Mouse (Mus musculus): ENCODE measurements around the gene Phb. TPM values are rescaled to one million over a fixed set of nuclear protein-coding genes. Genes with fewer than 3 reads are reported as not detected.

Gene Phb
- polyA plus RNA-seq, 1 experiment from 2014 or later: 199 TPM

DNA sequence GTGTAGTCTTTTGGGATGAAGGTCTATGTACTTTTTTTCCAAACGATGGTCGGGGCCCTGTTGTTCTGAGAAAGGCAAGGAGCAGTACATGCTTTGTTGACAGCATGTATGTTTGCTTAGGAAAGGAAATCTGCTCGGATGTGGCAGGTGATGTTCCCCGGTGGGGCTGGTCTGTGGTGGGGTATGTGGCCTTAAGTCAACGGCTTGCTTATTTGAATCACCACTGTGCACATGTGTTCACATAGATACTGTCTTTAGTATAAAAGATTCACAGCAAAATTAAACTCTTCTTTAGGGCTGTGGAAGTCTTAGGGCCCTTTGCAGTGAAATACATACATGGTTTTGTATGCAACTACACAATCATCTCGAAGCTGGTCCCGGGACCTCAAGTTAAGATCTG lies 47.7 kb downstream of the Phb start:
- Histone ChIP-seq H3K4me3 (peak overlapping the region; percentile 95), H3K9ac (peak overlapping the region; percentile 97; the same call in 1 of the 2 replicates), H3K4me2 (peak overlapping the region; percentile 83), H3K4me1 (peaks cover 28% of the 10 kb centered on the region), H3K27me3 (no peaks in the 10 kb centered on the region), H3K27ac (no peak overlapping the region), H3K9me3 (no peaks in the 10 kb centered on the region), H3K36me3 (no peaks in the 10 kb centered on the region)
- 22% methylated on average over 7 of the region's 7 CpGs for WGBS
- ATAC-seq (ENCODE audit: borderline replicate concordance, extremely low read depth, low FRiP score, low TSS enrichment): no peak

DNA sequence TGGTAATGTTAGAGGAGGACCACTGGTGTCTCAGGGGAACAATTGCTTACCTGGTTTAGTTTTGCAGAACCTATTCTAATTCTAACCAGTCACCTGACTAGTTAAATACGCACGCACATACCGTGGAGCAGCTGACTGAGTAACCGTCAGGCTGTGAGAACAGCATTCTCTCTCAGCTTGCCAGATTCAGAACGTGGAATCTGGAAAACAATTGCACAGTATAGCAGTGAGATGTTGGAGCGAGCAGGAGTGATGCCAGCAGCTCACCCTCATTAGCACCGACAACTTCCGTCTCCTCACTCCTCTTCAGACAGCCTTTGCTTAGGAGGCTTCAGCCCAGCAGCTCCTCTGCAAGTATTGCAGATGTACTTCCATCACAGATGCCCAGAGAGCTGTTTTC lies 49.4 kb downstream of the Phb start:
- Histone ChIP-seq H3K4me2 (no peak overlapping the region), H3K27me3 (no peaks in the 10 kb centered on the region), H3K9me3 (no peaks in the 10 kb centered on the region), H3K36me3 (0 out of 2 replicates have a peak, but pooled peaks cover 3% of the 10 kb centered on the region), H3K4me3 (no peak overlapping the region), H3K27ac (no peak overlapping the region), H3K9ac (no peak overlapping the region), H3K4me1 (peaks cover 28% of the 10 kb centered on the region)
- no peak for ATAC-seq (ENCODE audit: borderline replicate concordance, extremely low read depth, low FRiP score, low TSS enrichment)
- WGBS: 58% methylated on average over 8 of the region's 8 CpGs

DNA sequence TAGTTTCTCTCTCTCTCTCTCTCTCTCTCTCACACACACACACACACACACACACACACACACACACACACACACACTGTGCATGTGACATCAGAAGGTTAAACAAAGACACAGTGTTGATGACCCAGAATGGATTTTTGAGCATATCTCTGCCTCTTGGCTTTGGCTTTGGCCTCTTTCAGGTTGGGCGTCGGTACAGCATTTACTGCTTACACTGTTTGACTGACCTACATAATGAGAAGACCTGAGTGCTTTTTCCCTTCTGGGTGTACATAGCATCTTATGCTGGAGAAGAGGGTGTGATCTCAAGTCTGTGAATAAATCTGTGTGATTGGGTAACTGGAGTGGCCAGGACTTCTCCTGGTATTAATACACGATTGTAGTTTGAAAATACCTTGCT lies 52.6 kb downstream of the Phb start:
- no peak for ATAC-seq (ENCODE audit: borderline replicate concordance, extremely low read depth, low FRiP score, low TSS enrichment)
- WGBS: 66% methylated on average over 3 of the region's 3 CpGs

GRCm38 (mm10) chr11:95723287-95723686 lies 56.5 kb downstream of the Phb start, which contains the start of gene B130006D01Rik:
Gene B130006D01Rik, plus strand, starts transcription at chr11:95723587.
- no peak for ATAC-seq (ENCODE audit: borderline replicate concordance, extremely low read depth, low FRiP score, low TSS enrichment)
- 84% methylated on average over 5 of the region's 5 CpGs for WGBS
- Histone ChIP-seq H3K36me3 (0 out of 2 replicates have a peak, but pooled peaks cover 4% of the 10 kb centered on the region), H3K27ac (no peak within 1 kb of the TSS), H3K4me2 (no peak within 1 kb of the TSS), H3K27me3 (no peaks in the 10 kb centered on the region), H3K4me1 (no peaks in the 10 kb centered on the region), H3K9ac (no peak within 1 kb of the TSS), H3K9me3 (no peaks in the 10 kb centered on the region), H3K4me3 (no peak within 1 kb of the TSS)

More for the DNA sequence above, 52.6 kb downstream of the Phb start:
- Histone ChIP-seq H3K9me3 (no peaks in the 10 kb centered on the region), H3K9ac (no peak overlapping the region), H3K4me1 (peaks cover 17% of the 10 kb centered on the region), H3K4me2 (no peak overlapping the region), H3K36me3 (0 out of 2 replicates have a peak, but pooled peaks cover 4% of the 10 kb centered on the region), H3K27me3 (no peaks in the 10 kb centered on the region), H3K4me3 (no peak overlapping the region), H3K27ac (no peak overlapping the region)

GRCm38 (mm10) chr11:95724466-95724865 lies 57.7 kb downstream of the Phb start:
- 85% methylated on average over 4 of the region's 4 CpGs for WGBS
- 0 out of 2 replicates have a peak, but pooled peaks cover 4% of the 10 kb centered on the region for H3K36me3 ChIP-seq
- no peak overlapping the region for H3K4me3 ChIP-seq
- H3K4me2 ChIP-seq: no peak overlapping the region
- no peak overlapping the region for H3K27ac ChIP-seq
- no peak overlapping the region for H3K9ac ChIP-seq
- no peak for ATAC-seq (ENCODE audit: borderline replicate concordance, extremely low read depth, low FRiP score, low TSS enrichment)
- no peaks in the 10 kb centered on the region for H3K4me1 ChIP-seq
- no peaks in the 10 kb centered on the region for H3K27me3 ChIP-seq
- no peaks in the 10 kb centered on the region for H3K9me3 ChIP-seq

DNA sequence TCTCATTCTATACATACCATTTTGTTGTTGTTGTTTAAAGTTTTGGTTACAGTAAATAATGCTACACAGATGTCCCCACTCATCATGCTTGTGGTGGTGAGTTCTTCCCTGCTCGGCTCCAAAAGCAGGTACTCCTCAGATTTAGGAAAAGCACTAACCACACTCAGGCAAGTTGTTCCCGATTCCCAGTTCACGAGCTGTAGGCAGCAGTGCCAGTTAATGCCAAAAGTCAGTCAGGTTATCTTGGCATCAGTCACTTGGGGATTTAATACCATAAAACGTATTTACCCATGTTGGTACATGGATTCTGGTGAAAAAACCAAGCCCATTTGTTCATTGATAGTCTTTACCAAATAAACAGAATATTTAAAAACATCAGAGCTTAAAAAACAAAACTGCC lies 59.4 kb downstream of the Phb start:
- Histone ChIP-seq H3K4me3 (no peak overlapping the region), H3K27ac (no peak overlapping the region), H3K36me3 (0 out of 2 replicates have a peak, but pooled peaks cover under 1% of the 10 kb centered on the region), H3K9ac (no peak overlapping the region), H3K27me3 (no peaks in the 10 kb centered on the region), H3K4me1 (no peaks in the 10 kb centered on the region), H3K4me2 (no peak overlapping the region), H3K9me3 (no peaks in the 10 kb centered on the region)
- 73% methylated on average over 4 of the region's 4 CpGs for WGBS
- no peak for ATAC-seq (ENCODE audit: borderline replicate concordance, extremely low read depth, low FRiP score, low TSS enrichment)

GRCm38 (mm10) chr11:95727947-95728346 lies 61.2 kb downstream of the Phb start:
- 80% methylated on average over 5 of the region's 5 CpGs for WGBS
- no peaks in the 10 kb centered on the region for H3K27me3 ChIP-seq
- H3K9me3 ChIP-seq: no peaks in the 10 kb centered on the region
- H3K27ac ChIP-seq: no peak overlapping the region
- H3K9ac ChIP-seq: no peak overlapping the region
- H3K4me1 ChIP-seq: no peaks in the 10 kb centered on the region
- H3K4me3 ChIP-seq: no peak overlapping the region
- no peak for ATAC-seq (ENCODE audit: borderline replicate concordance, extremely low read depth, low FRiP score, low TSS enrichment)
- H3K36me3 ChIP-seq: no peaks in the 10 kb centered on the region
- H3K4me2 ChIP-seq: no peak overlapping the region

- Histone ChIP-seq H3K4me1 (no peaks in the 10 kb centered on the region), H3K27me3 (no peaks in the 10 kb centered on the region), H3K36me3 (no peaks in the 10 kb centered on the region), H3K9ac (no peak overlapping the region), H3K4me2 (no peak overlapping the region), H3K9me3 (no peaks in the 10 kb centered on the region), H3K4me3 (no peak overlapping the region), H3K27ac (no peak overlapping the region)
- no peak for ATAC-seq (ENCODE audit: borderline replicate concordance, extremely low read depth, low FRiP score, low TSS enrichment)
- WGBS: 84% methylated on average over 12 of the region's 12 CpGs
These were observed 62.5 kb downstream of the Phb start for GRCm38 (mm10) chr11:95728916-95729907.

Other genes with a start within 250 kb of the Phb start
- gene Nxph3, start 152.4 kb upstream of the Phb start, polyA plus RNA-seq (2015; fragmentation: Nextera tagmentation; extraction: Ambion mirVana): 0.29 and 0.31 TPM in 2 replicates
- 3.4 and 5.1 TPM in 2 replicates for gene Ngfr, start 79.2 kb upstream of the Phb start, polyA plus RNA-seq (2015; fragmentation: Nextera tagmentation; extraction: Ambion mirVana)
- 22.9 and 24.1 TPM in 2 replicates for gene Zfp652, start 45.7 kb downstream of the Phb start, polyA plus RNA-seq (2015; fragmentation: Nextera tagmentation; extraction: Ambion mirVana)
- gene B130006D01Rik, start 56.6 kb downstream of the Phb start, polyA plus RNA-seq (2015; fragmentation: Nextera tagmentation; extraction: Ambion mirVana): 1.1 and 1.4 TPM in 2 replicates
- 0.32 and 0.84 TPM in 2 replicates for gene Phospho1, start 157.5 kb downstream of the Phb start, polyA plus RNA-seq (2015; fragmentation: Nextera tagmentation; extraction: Ambion mirVana)
- 18.9 and 20.9 TPM in 2 replicates for gene Gngt2, start 170.3 kb downstream of the Phb start, polyA plus RNA-seq (2015; fragmentation: Nextera tagmentation; extraction: Ambion mirVana)
- gene Abi3, start 175.5 kb downstream of the Phb start, polyA plus RNA-seq (2015; fragmentation: Nextera tagmentation; extraction: Ambion mirVana): 11.4 and 19.7 TPM in 2 replicates
- gene B4galnt2, start 247.9 kb downstream of the Phb start, polyA plus RNA-seq (2015; fragmentation: Nextera tagmentation; extraction: Ambion mirVana): 0.13 and 0.30 TPM in 2 replicates

All from lung, embryonic 15.5 days (tissue).